Mouse (Mus musculus): Measurements from ENCODE around the gene Olfr203. TPM values are rescaled to one million over a fixed set of nuclear protein-coding genes. Genes with fewer than 3 reads are reported as not detected.
"Not testable (repeated sequence)": the region's sequence is repeated elsewhere in the genome, so short reads cannot be mapped to it uniquely, and the experiment has no call there.

The Olfr203 gene
- not detected in 2 replicates for polyA plus RNA-seq (2015; fragmentation: Nextera tagmentation; extraction: Ambion mirVana)

DNA sequence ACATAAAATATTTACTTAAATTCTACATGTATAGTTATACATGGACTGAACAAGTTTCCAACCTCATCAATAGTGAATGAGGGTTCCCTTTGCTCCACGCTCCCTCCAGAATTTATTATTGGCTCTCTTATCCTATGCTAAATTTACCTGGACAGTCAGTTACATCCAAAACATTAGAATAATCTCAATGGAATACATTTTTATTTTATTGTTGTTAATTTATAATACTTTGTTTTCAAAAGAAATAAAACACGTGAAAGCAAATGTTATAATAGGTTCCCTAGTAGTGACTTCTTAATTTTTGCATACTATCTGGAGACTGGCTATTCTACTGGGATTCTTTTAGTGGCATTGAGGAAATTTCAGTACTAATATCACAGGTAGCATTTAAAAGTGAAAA lies at the start of gene Olfr203:
Olfr203 (plus strand) TSS at position 301 of the 400 bp plus-strand sequence.
- H3K27ac ChIP-seq: no peak within 1 kb of the TSS
- ATAC-seq (ENCODE audit: low FRiP score): no peak
- no peaks in the 10 kb centered on the region for H3K36me3 ChIP-seq
- H3K9me3 ChIP-seq: no peaks in the 10 kb centered on the region
- no peaks in the 10 kb centered on the region for H3K27me3 ChIP-seq
- H3K9ac ChIP-seq: no peak within 1 kb of the TSS
- no peaks in the 10 kb centered on the region for H3K4me1 ChIP-seq (replicated peaks)
- no peak within 1 kb of the TSS for H3K4me2 ChIP-seq
- no peak within 1 kb of the TSS for H3K4me3 ChIP-seq
- 88% methylated on average over 2 of the region's 2 CpGs for WGBS

DNA sequence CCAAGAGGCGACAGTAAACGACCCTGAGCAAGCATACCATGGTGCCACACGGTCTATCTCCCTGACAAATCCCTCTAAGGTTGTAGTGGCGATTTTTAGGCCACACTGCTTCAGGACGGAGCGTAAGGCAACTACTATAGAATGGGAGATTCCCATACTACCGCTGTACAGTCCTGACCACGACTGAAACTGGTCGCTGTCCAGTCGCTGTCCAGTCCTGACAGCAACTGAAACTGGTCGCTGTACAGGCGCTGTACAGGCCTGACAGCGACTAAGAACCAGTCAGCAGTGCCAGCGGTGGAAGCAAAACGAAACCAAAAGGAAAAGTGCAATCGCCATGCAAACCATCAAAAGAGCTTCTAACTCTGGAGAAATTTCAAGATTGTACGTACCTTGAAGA lies 49.0 kb upstream of the Olfr203 start:
- no peaks in the 10 kb centered on the region for H3K36me3 ChIP-seq
- WGBS: 88% methylated on average over 17 of the region's 17 CpGs
- H3K9me3 ChIP-seq: 0 out of 2 replicates have a peak, but pooled peaks cover 5% of the 10 kb centered on the region
- H3K4me1 ChIP-seq (replicated peaks): no peaks in the 10 kb centered on the region
- no peak overlapping the region for H3K27ac ChIP-seq
- no peak overlapping the region for H3K9ac ChIP-seq
- no peak overlapping the region for H3K4me2 ChIP-seq
- no peak overlapping the region for H3K4me3 ChIP-seq
- no peaks in the 10 kb centered on the region for H3K27me3 ChIP-seq
- ATAC-seq (ENCODE audit: low FRiP score): no peak

DNA sequence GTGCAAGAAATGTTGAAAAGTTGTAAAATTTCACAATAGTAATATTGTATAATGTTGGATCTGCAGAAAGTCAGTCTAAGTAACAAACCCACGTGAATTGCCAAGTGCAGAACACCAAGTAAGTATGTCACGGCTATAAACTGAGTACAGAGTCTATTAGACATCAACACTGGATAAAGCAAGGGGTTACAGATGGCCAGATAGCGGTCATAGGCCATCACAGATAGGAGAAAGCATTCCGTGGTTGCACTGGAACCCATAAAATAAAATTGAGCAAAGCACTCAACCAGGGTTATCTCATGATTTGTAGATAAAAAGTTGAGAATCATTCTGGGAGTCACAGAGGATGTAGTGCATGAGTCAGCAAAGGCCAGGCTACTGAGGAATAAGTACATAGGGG lies 29.6 kb upstream of the Olfr203 start:
- H3K9ac ChIP-seq; H3K27ac ChIP-seq; H3K4me1 ChIP-seq (replicated peaks); H3K4me2 ChIP-seq; H3K36me3 ChIP-seq; ATAC-seq (ENCODE audit: low FRiP score); H3K4me3 ChIP-seq; H3K27me3 ChIP-seq; H3K9me3 ChIP-seq: not testable (repeated sequence)
- WGBS: 78% methylated on average over 4 of the region's 4 CpGs

DNA sequence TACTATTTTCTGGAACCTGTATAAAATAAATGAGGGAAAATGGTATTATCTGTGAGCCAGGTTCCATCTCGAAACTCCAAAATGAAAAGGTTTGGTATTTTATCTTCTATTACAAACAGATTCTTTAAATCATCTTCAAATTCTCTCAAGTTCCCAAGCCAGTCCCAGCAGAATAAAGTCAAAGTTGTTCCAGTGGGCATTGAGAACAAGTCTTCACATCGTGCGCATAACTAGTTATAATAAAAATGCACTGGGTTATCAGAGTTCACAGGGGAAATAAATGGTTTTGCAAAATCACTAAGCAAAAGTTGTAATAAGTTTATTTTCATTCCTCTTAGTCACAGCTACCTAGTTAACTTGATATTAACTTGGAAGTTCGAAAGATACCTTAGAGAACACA lies 26.1 kb upstream of the Olfr203 start, which contains the start of gene Olfr201:
Olfr201 (minus strand) TSS at position 101 of the 400 bp plus-strand sequence.
- WGBS: 95% methylated on average over 4 of the region's 4 CpGs
- H3K4me2 ChIP-seq; H3K27ac ChIP-seq; H3K36me3 ChIP-seq; H3K9me3 ChIP-seq; H3K27me3 ChIP-seq; H3K4me3 ChIP-seq; ATAC-seq (ENCODE audit: low FRiP score); H3K9ac ChIP-seq; H3K4me1 ChIP-seq (replicated peaks): not testable (repeated sequence)

DNA sequence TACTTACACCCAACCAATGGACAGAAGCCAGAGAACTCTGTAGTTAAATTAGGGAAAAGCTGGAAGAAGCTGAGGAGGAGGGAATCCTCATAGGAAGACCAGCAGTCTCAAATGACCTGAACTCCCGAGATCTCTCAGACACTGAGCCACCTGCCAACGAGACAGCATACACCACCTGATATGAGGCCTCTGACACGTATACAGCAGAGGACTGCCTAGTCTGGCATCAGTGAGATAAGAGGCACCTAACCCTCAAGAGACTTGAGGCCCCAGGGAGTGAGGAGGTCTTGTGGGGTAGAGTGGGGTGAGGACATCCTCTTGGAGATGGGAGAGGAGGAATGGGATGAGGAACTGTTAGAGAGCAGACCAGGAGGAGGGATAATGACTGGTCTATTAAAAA lies 18.1 kb upstream of the Olfr203 start:
- no peaks in the 10 kb centered on the region for H3K27me3 ChIP-seq
- no peaks in the 10 kb centered on the region for H3K36me3 ChIP-seq
- WGBS: 87% methylated on average over 3 of the region's 3 CpGs
- no peak overlapping the region for H3K4me2 ChIP-seq
- no peak overlapping the region for H3K4me3 ChIP-seq
- H3K9ac ChIP-seq: no peak overlapping the region
- H3K9me3 ChIP-seq: no peaks in the 10 kb centered on the region
- no peaks in the 10 kb centered on the region for H3K4me1 ChIP-seq (replicated peaks)
- H3K27ac ChIP-seq: no peak overlapping the region
- ATAC-seq (ENCODE audit: low FRiP score): no peak

DNA sequence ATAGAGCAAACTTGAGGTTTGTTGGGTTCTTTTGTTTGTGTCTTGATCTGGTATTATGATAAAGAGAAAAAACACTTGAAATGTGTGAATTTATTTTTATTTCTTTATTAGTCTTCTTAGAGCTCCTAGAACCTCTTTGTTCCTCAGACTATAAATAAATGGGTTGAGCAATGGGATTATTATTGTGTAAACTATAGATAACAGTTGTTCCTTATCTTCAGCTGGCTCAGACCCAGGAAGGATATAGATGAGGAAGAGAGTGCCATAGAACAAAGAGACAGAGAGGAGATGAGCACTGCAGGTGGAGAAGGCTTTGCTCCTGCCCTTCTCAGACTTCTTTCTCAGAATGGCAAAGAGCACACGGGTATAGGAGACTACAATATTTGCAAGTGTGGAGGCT lies 15.2 kb upstream of the Olfr203 start:
- Histone ChIP-seq H3K27me3 (no peaks in the 10 kb centered on the region), H3K27ac (no peak overlapping the region), H3K36me3 (no peaks in the 10 kb centered on the region), H3K9me3 (no peaks in the 10 kb centered on the region), H3K4me3 (no peak overlapping the region), H3K4me2 (no peak overlapping the region), H3K4me1 (replicated peaks) (no peaks in the 10 kb centered on the region), H3K9ac (no peak overlapping the region)
- ATAC-seq (ENCODE audit: low FRiP score): no peak
- WGBS: 91% methylated on average over 1 of the region's 1 CpGs

DNA sequence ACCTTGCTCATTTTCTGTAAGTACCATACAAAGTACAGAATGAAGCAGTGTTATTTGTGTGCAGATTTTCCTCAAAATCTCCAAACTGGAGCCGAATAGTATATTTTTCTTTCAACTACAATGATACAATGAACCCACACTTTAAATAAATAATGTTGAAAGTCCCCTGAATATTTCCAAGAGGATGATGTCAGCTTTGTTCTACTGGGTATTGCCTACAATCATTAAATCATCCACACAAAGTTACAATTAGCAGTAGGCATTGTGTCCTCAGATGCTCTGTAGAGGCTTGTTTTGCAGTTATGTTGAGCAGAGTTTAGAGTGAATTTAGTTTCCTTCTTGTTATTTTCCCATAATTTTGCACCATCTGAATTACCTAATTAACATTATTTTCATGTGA lies 12.0 kb upstream of the Olfr203 start, which contains the start of gene Olfr202:
Olfr202 (minus strand) TSS at position 101 of the 400 bp plus-strand sequence.
- 92% methylated on average over 1 of the region's 1 CpGs for WGBS
- Histone ChIP-seq H3K4me1 (replicated peaks) (no peaks in the 10 kb centered on the region), H3K27ac (no peak within 1 kb of the TSS), H3K4me3 (no peak within 1 kb of the TSS), H3K36me3 (no peaks in the 10 kb centered on the region), H3K9ac (no peak within 1 kb of the TSS), H3K4me2 (no peak within 1 kb of the TSS), H3K27me3 (no peaks in the 10 kb centered on the region), H3K9me3 (no peaks in the 10 kb centered on the region)
- no peak for ATAC-seq (ENCODE audit: low FRiP score)

DNA sequence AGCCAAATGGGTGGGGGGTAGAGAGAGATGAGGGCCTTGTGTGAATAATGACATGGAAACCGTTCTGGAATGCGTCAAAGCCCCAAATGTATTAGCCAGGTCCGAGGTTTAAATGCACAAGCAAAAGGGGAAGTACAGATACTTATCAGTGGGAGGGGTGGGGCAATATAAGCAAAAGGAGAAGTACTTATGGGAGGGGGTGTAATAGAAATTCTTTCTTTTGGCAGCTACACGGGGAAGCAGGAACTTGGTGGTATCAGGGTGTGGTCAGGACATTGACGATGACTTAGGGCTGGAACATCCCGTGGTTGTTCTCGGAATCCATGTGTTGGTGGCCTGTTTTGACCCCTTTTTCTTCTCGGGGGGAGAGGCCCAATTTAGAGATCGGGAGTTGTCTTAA lies 11.1 kb upstream of the Olfr203 start:
- H3K27ac ChIP-seq; H3K4me2 ChIP-seq; H3K36me3 ChIP-seq; H3K9me3 ChIP-seq; ATAC-seq (ENCODE audit: low FRiP score); H3K4me3 ChIP-seq; H3K4me1 ChIP-seq (replicated peaks); H3K9ac ChIP-seq; H3K27me3 ChIP-seq: not testable (repeated sequence)
- WGBS: 85% methylated on average over 9 of the region's 9 CpGs

DNA sequence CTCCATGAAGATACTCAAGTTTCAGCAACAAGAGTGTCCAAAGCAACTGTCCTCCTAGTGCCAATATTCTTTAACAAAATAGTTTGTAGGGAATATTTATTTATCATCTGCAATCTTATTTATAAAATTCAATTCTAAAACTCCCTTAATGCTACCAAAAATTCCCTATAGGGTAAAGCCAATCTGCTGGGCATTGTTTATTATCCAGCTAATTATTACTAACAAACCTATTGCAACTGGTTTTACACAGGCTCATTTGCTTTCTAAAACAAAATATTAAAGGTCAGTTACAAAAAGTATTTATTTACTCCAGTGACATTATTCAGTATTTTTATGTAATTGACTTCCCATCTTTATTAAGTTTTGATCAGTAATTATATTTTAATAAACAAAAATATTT lies 19.5 kb downstream of the Olfr203 start, which contains the start of gene Olfr204:
Olfr204 (minus strand) TSS at position 101 of the 400 bp plus-strand sequence.
- Histone ChIP-seq H3K9me3 (no peaks in the 10 kb centered on the region), H3K27me3 (no peaks in the 10 kb centered on the region), H3K4me3 (no peak within 1 kb of the TSS), H3K36me3 (no peaks in the 10 kb centered on the region), H3K9ac (no peak within 1 kb of the TSS), H3K4me1 (replicated peaks) (no peaks in the 10 kb centered on the region), H3K4me2 (no peak within 1 kb of the TSS), H3K27ac (no peak within 1 kb of the TSS)
- no peak for ATAC-seq (ENCODE audit: low FRiP score)

DNA sequence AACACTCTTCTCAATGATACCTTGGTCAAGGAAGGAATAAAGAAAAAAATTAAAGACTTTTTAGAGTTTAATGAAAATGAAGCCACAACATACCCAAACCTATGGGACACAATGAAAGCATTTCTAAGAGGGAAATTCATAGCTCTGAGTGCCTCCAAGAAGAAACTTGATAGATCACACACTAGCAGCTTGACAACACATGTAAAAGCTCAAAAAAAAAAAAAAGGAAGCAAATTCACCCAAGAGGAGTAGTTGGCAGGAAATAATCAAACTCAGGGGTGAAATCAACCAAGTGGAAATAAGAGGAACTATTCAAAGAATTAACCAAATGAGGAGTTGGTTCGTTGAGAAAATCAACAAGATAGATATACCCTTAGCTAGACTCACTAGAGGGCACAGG lies 24.6 kb downstream of the Olfr203 start:
- H3K4me2 ChIP-seq; H3K4me1 ChIP-seq (replicated peaks); H3K9ac ChIP-seq; H3K4me3 ChIP-seq; H3K27ac ChIP-seq; H3K9me3 ChIP-seq; H3K27me3 ChIP-seq; ATAC-seq (ENCODE audit: low FRiP score); H3K36me3 ChIP-seq: not testable (repeated sequence)
- 47% methylated on average over 1 of the region's 1 CpGs for WGBS

DNA sequence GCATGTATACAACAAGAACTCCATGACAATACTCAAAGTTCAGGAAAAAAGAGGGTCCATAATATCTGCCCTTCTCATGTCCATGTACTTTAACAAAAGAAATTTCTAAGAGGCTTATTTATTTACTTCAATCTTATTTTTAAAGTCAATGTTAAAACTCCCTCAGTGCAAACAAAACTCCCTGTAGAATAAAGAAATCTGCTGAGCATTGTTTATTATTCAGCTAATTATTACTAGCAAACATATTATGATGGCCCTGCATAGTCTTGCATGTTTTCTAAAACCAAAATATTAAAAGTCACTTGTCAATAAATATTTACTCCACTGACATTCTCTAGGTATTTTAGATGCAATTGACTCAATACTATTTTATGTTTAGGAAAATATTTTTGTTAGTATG lies 32.4 kb downstream of the Olfr203 start, which contains the start of gene Olfr205:
Olfr205 (minus strand) TSS at position 101 of the 400 bp plus-strand sequence.
- H3K9me3 ChIP-seq: no peaks in the 10 kb centered on the region
- no peaks in the 10 kb centered on the region for H3K36me3 ChIP-seq
- H3K4me1 ChIP-seq (replicated peaks): no peaks in the 10 kb centered on the region
- no peak for ATAC-seq (ENCODE audit: low FRiP score)
- H3K9ac ChIP-seq: no peak within 1 kb of the TSS
- no peak within 1 kb of the TSS for H3K27ac ChIP-seq
- no peak within 1 kb of the TSS for H3K4me3 ChIP-seq
- no peaks in the 10 kb centered on the region for H3K27me3 ChIP-seq
- no peak within 1 kb of the TSS for H3K4me2 ChIP-seq

DNA sequence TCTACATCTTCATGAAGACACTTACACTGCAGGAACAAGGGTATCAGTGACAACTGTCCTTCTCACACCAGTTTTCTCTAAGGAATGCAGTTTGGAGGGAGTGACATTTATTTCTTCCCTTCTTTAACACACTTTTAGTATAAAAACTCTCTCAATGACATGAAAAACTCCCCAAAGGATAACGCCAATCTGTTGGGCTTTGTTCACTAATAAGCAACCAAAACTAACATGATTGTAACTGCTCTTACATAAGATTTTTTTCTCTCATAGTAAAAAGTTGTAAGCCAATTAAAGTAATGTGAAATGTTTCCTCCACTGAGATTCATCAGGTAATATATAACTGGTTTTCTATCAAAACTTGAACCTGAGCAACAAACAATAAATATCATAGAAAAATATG lies 50.5 kb downstream of the Olfr203 start, which contains the start of gene Olfr206:
Olfr206 (minus strand) TSS at position 101 of the 400 bp plus-strand sequence.
- 84% methylated on average over 1 of the region's 1 CpGs for WGBS
- Histone ChIP-seq H3K4me2 (no peak within 1 kb of the TSS), H3K9me3 (no peaks in the 10 kb centered on the region), H3K9ac (no peak within 1 kb of the TSS), H3K4me3 (no peak within 1 kb of the TSS), H3K36me3 (no peaks in the 10 kb centered on the region), H3K27me3 (no peaks in the 10 kb centered on the region), H3K27ac (no peak within 1 kb of the TSS), H3K4me1 (replicated peaks) (no peaks in the 10 kb centered on the region)
- ATAC-seq (ENCODE audit: low FRiP score): no peak
